Mouse (Mus musculus) forebrain, postnatal 0 days (tissue): ENCODE results near the gene Krtap22-2. TPM values are rescaled to one million over a fixed set of nuclear protein-coding genes. Genes with fewer than 3 reads are reported as not detected.
"Not testable (repeated sequence)": the region's sequence is repeated elsewhere in the genome, so short reads cannot be mapped to it uniquely, and the experiment has no call there.

ENCODE experiments used
- ATAC-seq: fragments of 200-750 bp; cut with Nextera tagmentation; 2 replicates; pipeline ENCODE4 v1.8.0; 2017; ENCODE audit warnings: mild to moderate bottlenecking, moderate library complexity
- DNase-seq: peaks from one replicate; pipeline ENCODE4 v3.0.0-alpha.2; 2015
- H3K27ac ChIP-seq: fragments of 300-500 bp; sonication (generic); 2 replicates; pipeline ENCODE4 v1.5.1; 2014; ENCODE audit warnings: low read depth, mild to moderate bottlenecking, antibody characterized with exemption, low read length, moderate library complexity, mixed read lengths
- H3K27me3 ChIP-seq: fragments of 300-500 bp; sonication (generic); 2 replicates; pipeline ENCODE4 v1.6.1; 2014; ENCODE audit warnings: mild to moderate bottlenecking, low read length, mixed read lengths; ENCODE audit not compliant: insufficient read depth
- H3K36me3 ChIP-seq: fragments of 300-500 bp; sonication (generic); 2 replicates; pipeline ENCODE4 v1.6.1; 2014; ENCODE audit warnings: mild to moderate bottlenecking, moderate library complexity; ENCODE audit not compliant: insufficient read depth
- H3K4me1 ChIP-seq: fragments of 300-500 bp; sonication (generic); 2 replicates; pipeline ENCODE4 v1.6.1; 2014; ENCODE audit warnings: antibody characterized with exemption; ENCODE audit not compliant: insufficient read depth
- H3K4me2 ChIP-seq: fragments of 300-500 bp; sonication (generic); 2 replicates; pipeline ENCODE4 v1.6.1; 2014; ENCODE audit warnings: low read depth, mild to moderate bottlenecking, moderate library complexity
- H3K4me3 ChIP-seq: fragments of 300-500 bp; sonication (generic); 2 replicates; pipeline ENCODE4 v1.5.1; 2014; ENCODE audit warnings: low read depth, low read length, mixed read lengths
- H3K9ac ChIP-seq: fragments of 300-500 bp; sonication (generic); 2 replicates; pipeline ENCODE4 v1.6.1; 2014; ENCODE audit warnings: mild to moderate bottlenecking
- H3K9me3 ChIP-seq: fragments of 300-500 bp; sonication (generic); 2 replicates; pipeline ENCODE4 v1.6.1; 2016; ENCODE audit warnings: low read length
- CTCF ChIP-seq: sonication (generic); IDR thresholded peaks from 2 replicates; pipeline ENCODE4 v1.5.1; 2016; ENCODE audit warnings: antibody characterized with exemption, control low read depth, low read depth
- WGBS: fragments of 180-500 bp; shearing (Covaris S2); extraction: QIAGEN DNeasy Blood & Tissue Kit; methylation state at CpG from one replicate; pipeline ENCODE4 v1.1.7; 2014; 5-methylcytosine and 5-hydroxymethylcytosine counted together
- polyA plus RNA-seq: library from polyadenylated mRNA; unstranded; fragments of >200 nt; fragmentation: Nextera tagmentation; extraction: Ambion mirVana; gene quantifications from 2 replicates; pipeline ENCODE4 v1.2.1, GENCODE M21; 2015
- total RNA-seq: library from RNA; depleted of rRNA; stranded (reverse); fragments of >200 nt; gene quantifications from 2 replicates; pipeline ENCODE4 v1.2.3, GENCODE M21; 2014; rRNA removed

Gene Krtap22-2
- total RNA-seq (not detected in 2 replicates), polyA plus RNA-seq (not detected in 2 replicates)

- no peaks in the 10 kb centered on the region for H3K4me1 ChIP-seq
- no peak within 1 kb of the TSS for H3K27ac ChIP-seq
- no peaks in the 10 kb centered on the region for H3K36me3 ChIP-seq
- H3K4me2 ChIP-seq = no peak within 1 kb of the TSS
- ATAC-seq (no peak), DNase-seq (no peak)
- no peaks in the 10 kb centered on the region for H3K9me3 ChIP-seq
- H3K9ac ChIP-seq = no peak within 1 kb of the TSS
- H3K27me3 ChIP-seq = no peaks in the 10 kb centered on the region
- 83% methylated on average over 5 of the region's 5 CpGs for WGBS
- TF ChIP-seq CTCF = no peak
- H3K4me3 ChIP-seq = no peak within 1 kb of the TSS
These were observed at the start of gene Krtap22-2 for GRCm38 (mm10) chr16:89010659-89011058. Krtap22-2 (minus strand) TSS chr16:89010759.

GRCm38 (mm10) chr16:89047783-89048182 is 37.2 kb upstream of the Krtap22-2 start, which contains the start of gene Krtap6-5:
Krtap6-5 (minus strand) TSS chr16:89047883.
- ATAC-seq (no peak), DNase-seq (no peak)
- H3K27me3 ChIP-seq = no peaks in the 10 kb centered on the region

GRCm38 (mm10) chr16:89041372-89041771 is 30.8 kb upstream of the Krtap22-2 start, which contains the start of gene Gm10228:
Gm10228 (minus strand) TSS chr16:89041472.
- not testable (repeated sequence) for ATAC-seq, DNase-seq, H3K4me2 ChIP-seq, H3K27me3 ChIP-seq, H3K27ac ChIP-seq, H3K9ac ChIP-seq, H3K9me3 ChIP-seq, H3K36me3 ChIP-seq, H3K4me3 ChIP-seq, H3K4me1 ChIP-seq
- WGBS = 91% methylated on average over 2 of the region's 4 CpGs

More at GRCm38 (mm10) chr16:89047783-89048182, 37.2 kb upstream of the Krtap22-2 start, which contains the start of gene Krtap6-5:
- no peaks in the 10 kb centered on the region for H3K36me3 ChIP-seq
- no peaks in the 10 kb centered on the region for H3K4me1 ChIP-seq
- H3K9ac ChIP-seq = no peak within 1 kb of the TSS
- H3K27ac ChIP-seq = no peak within 1 kb of the TSS
- H3K4me2 ChIP-seq = no peak within 1 kb of the TSS
- WGBS = 90% methylated on average over 3 of the region's 3 CpGs
- TF ChIP-seq CTCF = no peak
- H3K4me3 ChIP-seq = no peak within 1 kb of the TSS
- no peaks in the 10 kb centered on the region for H3K9me3 ChIP-seq

- H3K27me3 ChIP-seq, H3K4me2 ChIP-seq, H3K9ac ChIP-seq, H3K9me3 ChIP-seq, H3K27ac ChIP-seq, H3K36me3 ChIP-seq, H3K4me1 ChIP-seq, ATAC-seq, DNase-seq, H3K4me3 ChIP-seq: not testable (repeated sequence)
- 93% methylated on average over 3 of the region's 3 CpGs for WGBS
These were observed 20.8 kb upstream of the Krtap22-2 start, which contains the start of gene Krtap6-1 for GRCm38 (mm10) chr16:89031399-89031798. Krtap6-1 (plus strand) TSS chr16:89031699.

GRCm38 (mm10) chr16:89014984-89015383 is 4.4 kb upstream of the Krtap22-2 start, which contains the start of gene Gm10229:
Gm10229 (plus strand) TSS chr16:89015284.
- not testable (repeated sequence) for H3K4me3 ChIP-seq, ATAC-seq, H3K4me1 ChIP-seq, DNase-seq, H3K27me3 ChIP-seq, H3K9me3 ChIP-seq, H3K4me2 ChIP-seq, H3K9ac ChIP-seq, H3K36me3 ChIP-seq, H3K27ac ChIP-seq
- 86% methylated on average over 1 of the region's 3 CpGs for WGBS

GRCm38 (mm10) chr16:89013973-89014372 is 3.4 kb upstream of the Krtap22-2 start:
- H3K4me2 ChIP-seq = no peak overlapping the region
- no peak overlapping the region for H3K4me3 ChIP-seq
- no peaks in the 10 kb centered on the region for H3K9me3 ChIP-seq
- 98% methylated on average over 3 of the region's 3 CpGs for WGBS
- ATAC-seq (no peak), DNase-seq (no peak)
- H3K36me3 ChIP-seq = no peaks in the 10 kb centered on the region
- no peaks in the 10 kb centered on the region for H3K27me3 ChIP-seq
- H3K27ac ChIP-seq = no peak overlapping the region
- H3K9ac ChIP-seq = no peak overlapping the region
- no peak for TF ChIP-seq CTCF
- no peaks in the 10 kb centered on the region for H3K4me1 ChIP-seq

GRCm38 (mm10) chr16:88962773-88963172 is 47.8 kb downstream of the Krtap22-2 start, which contains the start of gene Krtap16-3:
Krtap16-3 (minus strand) TSS chr16:88962873.
- no peaks in the 10 kb centered on the region for H3K27me3 ChIP-seq
- no peak for TF ChIP-seq CTCF
- H3K9me3 ChIP-seq = no peaks in the 10 kb centered on the region
- no peaks in the 10 kb centered on the region for H3K36me3 ChIP-seq
- H3K4me2 ChIP-seq = no peak within 1 kb of the TSS
- H3K9ac ChIP-seq = no peak within 1 kb of the TSS
- no peak within 1 kb of the TSS for H3K27ac ChIP-seq
- DNase-seq (no peak), ATAC-seq (no peak)
- WGBS = 48% methylated on average over 7 of the region's 7 CpGs
- no peaks in the 10 kb centered on the region for H3K4me1 ChIP-seq
- no peak within 1 kb of the TSS for H3K4me3 ChIP-seq

Other genes with a start within 250 kb of the Krtap22-2 start
- not detected in 2 replicates for gene 2310057N15Rik, start 236.6 kb downstream of the Krtap22-2 start, total RNA-seq
- not detected in 2 replicates for gene 2310057N15Rik, start 236.6 kb downstream of the Krtap22-2 start, polyA plus RNA-seq
- gene Gm5965, start 232.9 kb downstream of the Krtap22-2 start, total RNA-seq = not detected in 2 replicates
- gene Gm5965, start 232.9 kb downstream of the Krtap22-2 start, polyA plus RNA-seq = not detected in 2 replicates
- not detected in 2 replicates for gene Gm20741, start 198.5 kb downstream of the Krtap22-2 start, total RNA-seq
- not detected in 2 replicates for gene Gm20741, start 198.5 kb downstream of the Krtap22-2 start, polyA plus RNA-seq
- gene Krtap15, start 190.5 kb downstream of the Krtap22-2 start, total RNA-seq = not detected in 2 replicates
- gene Krtap15, start 190.5 kb downstream of the Krtap22-2 start, polyA plus RNA-seq = not detected in 2 replicates
- gene Krtap14, start 184.6 kb downstream of the Krtap22-2 start, total RNA-seq = not detected in 2 replicates
- gene Krtap14, start 184.6 kb downstream of the Krtap22-2 start, polyA plus RNA-seq = not detected in 2 replicates
- gene Krtap19-1, start 141.3 kb downstream of the Krtap22-2 start, total RNA-seq = not detected in 2 replicates
- not detected in 2 replicates for gene Krtap19-1, start 141.3 kb downstream of the Krtap22-2 start, polyA plus RNA-seq
- gene Krtap19-2, start 136.5 kb downstream of the Krtap22-2 start, total RNA-seq = not detected in 2 replicates
- gene Krtap19-2, start 136.5 kb downstream of the Krtap22-2 start, polyA plus RNA-seq = not detected in 2 replicates
- gene Krtap19-3, start 132.7 kb downstream of the Krtap22-2 start, total RNA-seq = not detected in 2 replicates
- not detected in 2 replicates for gene Krtap19-3, start 132.7 kb downstream of the Krtap22-2 start, polyA plus RNA-seq
- not detected in 2 replicates for gene Krtap19-4, start 125.7 kb downstream of the Krtap22-2 start, total RNA-seq
- not detected in 2 replicates for gene Krtap19-4, start 125.7 kb downstream of the Krtap22-2 start, polyA plus RNA-seq
- not detected in 2 replicates for gene Krtap19-5, start 114.3 kb downstream of the Krtap22-2 start, total RNA-seq
- not detected in 2 replicates for gene Krtap19-5, start 114.3 kb downstream of the Krtap22-2 start, polyA plus RNA-seq
- gene Krtap19-9b, start 78.5 kb downstream of the Krtap22-2 start, total RNA-seq = not detected in 2 replicates
- gene Krtap19-9b, start 78.5 kb downstream of the Krtap22-2 start, polyA plus RNA-seq = not detected in 2 replicates
- gene Krtap16-3, start 47.9 kb downstream of the Krtap22-2 start, total RNA-seq = not detected in 2 replicates
- gene Krtap16-3, start 47.9 kb downstream of the Krtap22-2 start, polyA plus RNA-seq = not detected in 2 replicates
- not detected in 2 replicates for gene Gm10229, start 4.5 kb upstream of the Krtap22-2 start, total RNA-seq
- not detected in 2 replicates for gene Gm10229, start 4.5 kb upstream of the Krtap22-2 start, polyA plus RNA-seq
- gene Krtap6-1, start 20.9 kb upstream of the Krtap22-2 start, total RNA-seq = not detected in 2 replicates
- gene Krtap6-1, start 20.9 kb upstream of the Krtap22-2 start, polyA plus RNA-seq = not detected in 2 replicates
- gene Gm10228, start 30.7 kb upstream of the Krtap22-2 start, total RNA-seq = not detected in 2 replicates
- gene Gm10228, start 30.7 kb upstream of the Krtap22-2 start, polyA plus RNA-seq = not detected in 2 replicates
- not detected in 2 replicates for gene Krtap6-5, start 37.1 kb upstream of the Krtap22-2 start, total RNA-seq
- not detected in 2 replicates for gene Krtap6-5, start 37.1 kb upstream of the Krtap22-2 start, polyA plus RNA-seq
- not detected in 2 replicates for gene 1110025L11Rik, start 53.2 kb upstream of the Krtap22-2 start, total RNA-seq
- not detected in 2 replicates for gene 1110025L11Rik, start 53.2 kb upstream of the Krtap22-2 start, polyA plus RNA-seq
- gene Krtap6-3, start 73.3 kb upstream of the Krtap22-2 start, total RNA-seq = not detected in 2 replicates
- not detected in 2 replicates for gene Krtap6-3, start 73.3 kb upstream of the Krtap22-2 start, polyA plus RNA-seq
- gene Gm6358, start 130.1 kb upstream of the Krtap22-2 start, total RNA-seq = not detected in 2 replicates
- not detected in 2 replicates for gene Gm6358, start 130.1 kb upstream of the Krtap22-2 start, polyA plus RNA-seq
- not detected in 2 replicates for gene Gm10061, start 140.3 kb upstream of the Krtap22-2 start, total RNA-seq
- not detected in 2 replicates for gene Gm10061, start 140.3 kb upstream of the Krtap22-2 start, polyA plus RNA-seq
- gene Gm9789, start 147.2 kb upstream of the Krtap22-2 start, total RNA-seq = not detected in 2 replicates
- not detected in 2 replicates for gene Gm9789, start 147.2 kb upstream of the Krtap22-2 start, polyA plus RNA-seq
- not detected in 2 replicates for gene Gm7735, start 158.7 kb upstream of the Krtap22-2 start, total RNA-seq
- not detected in 2 replicates for gene Gm7735, start 158.7 kb upstream of the Krtap22-2 start, polyA plus RNA-seq
- not detected in 2 replicates for gene 1110057P08Rik, start 164.0 kb upstream of the Krtap22-2 start, total RNA-seq
- gene 1110057P08Rik, start 164.0 kb upstream of the Krtap22-2 start, polyA plus RNA-seq = not detected in 2 replicates
- gene Krtap20-2, start 195.1 kb upstream of the Krtap22-2 start, total RNA-seq = not detected in 2 replicates
- not detected in 2 replicates for gene Krtap20-2, start 195.1 kb upstream of the Krtap22-2 start, polyA plus RNA-seq